ENCODE assay signal across 25 mouse cellular contexts in the genomic region with DNA sequence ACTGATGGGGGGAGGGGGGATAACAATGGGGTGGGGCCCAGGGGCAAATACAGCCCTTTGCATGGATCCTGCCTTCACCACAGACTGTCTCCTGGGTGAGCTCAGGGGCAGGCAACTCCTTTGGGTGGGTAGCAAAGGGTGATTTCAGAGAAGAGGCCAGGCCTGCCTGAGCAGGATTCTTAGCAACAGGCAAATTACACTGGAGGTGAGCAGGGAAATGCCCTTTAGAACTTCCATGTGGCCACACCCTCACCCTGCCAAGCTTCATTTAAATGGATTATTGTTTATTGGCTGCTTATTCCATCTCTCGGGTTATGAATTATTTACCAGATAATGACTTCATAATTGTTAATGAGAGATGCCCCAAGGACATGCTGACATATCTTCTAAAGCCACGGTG.
DNase-seq lines count a peak whose midpoint lies in the region; ATAC-seq and TF ChIP-seq lines count a peak whose summit lies in the region.
"Had no signal": no experiment of that assay in that cellular context is flagged by ENCODE, and none has a peak within 500 bp of the region (broad histone marks: within the 10 kb centered on the region; RNA-seq: fewer than 3 reads in every experiment).

No protein-coding gene starts in this region.

- no peaks in the 10 kb centered on the region; the same call in 1 of the 2 replicates for H3K27me3 ChIP-seq in embryonic facial prominence, embryonic 13.5 days
- H3K27me3 ChIP-seq in embryonic facial prominence, embryonic 10.5 days (replicated peaks; ENCODE audit: low read depth, poor library complexity, severe bottlenecking), result no peaks in the 10 kb centered on the region
- H3K27me3 ChIP-seq in midbrain, embryonic 15.5 days (replicated peaks), result no peaks in the 10 kb centered on the region
- H3K27me3 ChIP-seq in midbrain, embryonic 16.5 days (ENCODE audit: control insufficient read depth, insufficient read depth, low read depth, low read length), result no peaks in the 10 kb centered on the region
- no peaks in the 10 kb centered on the region for H3K27me3 ChIP-seq in small intestine, adult 2 months (ENCODE audit: control insufficient read depth, insufficient read depth, low read length)
- H3K27me3 ChIP-seq: embryonic facial prominence, embryonic 12.5 days; forebrain, embryonic 12.5 days; forebrain, embryonic 15.5 days had no signal

- no peak overlapping the region for H3K4me2 ChIP-seq in embryonic facial prominence, embryonic 13.5 days
- no peak overlapping the region for H3K4me2 ChIP-seq in midbrain, embryonic 15.5 days
- no peak overlapping the region for H3K4me2 ChIP-seq in midbrain, embryonic 16.5 days (ENCODE audit: low read length)
- H3K4me2 ChIP-seq: embryonic facial prominence, embryonic 12.5 days; forebrain, embryonic 12.5 days; forebrain, embryonic 15.5 days; heart, embryonic 13.5 days; hindbrain, embryonic 14.5 days had no signal

- WGBS in embryonic facial prominence, embryonic 13.5 days, result 60% methylated on average over 2 of the region's 2 CpGs
- 80% methylated on average over 2 of the region's 2 CpGs for WGBS in embryonic facial prominence, embryonic 10.5 days
- 55% methylated on average over 2 of the region's 2 CpGs for WGBS in midbrain, embryonic 15.5 days
- 62% methylated on average over 2 of the region's 2 CpGs for WGBS in midbrain, embryonic 16.5 days
- WGBS in small intestine, adult 2 months, result 23% methylated on average over 2 of the region's 2 CpGs

- H3K4me1 ChIP-seq in embryonic facial prominence, embryonic 13.5 days, result peaks cover 27% of the 10 kb centered on the region
- H3K4me1 ChIP-seq in embryonic facial prominence, embryonic 10.5 days, result peaks cover 30% of the 10 kb centered on the region
- H3K4me1 ChIP-seq in midbrain, embryonic 15.5 days, result peaks cover 14% of the 10 kb centered on the region
- H3K4me1 ChIP-seq in midbrain, embryonic 16.5 days (ENCODE audit: control insufficient read depth, insufficient read depth, low read length), result peaks cover 4% of the 10 kb centered on the region; the same call in 1 of the 2 replicates
- peaks cover 22% of the 10 kb centered on the region for H3K4me1 ChIP-seq in small intestine, adult 2 months (ENCODE audit: control insufficient read depth, insufficient read depth, insufficient read length, low read length)
- H3K4me1 ChIP-seq: heart, embryonic 10.5 days had no signal

- TF ChIP-seq POLR2A in small intestine, adult 2 months (IDR thresholded peaks at IDR 0.05; ENCODE audit: low read depth, low read length), result no peak

- DNase-seq in embryonic facial prominence, embryonic 10.5 days (ENCODE audit: low spot score), result no peak
- no peak for DNase-seq in ovary, postnatal 10 days (ENCODE audit: low spot score)
- DNase-seq: adrenal gland, adult 8-10 months; adrenal gland, postnatal 25 days; cerebellum, adult 11-12 months; cerebellum, adult 8-10 months; cerebellum, postnatal 10 days; cerebellum, postnatal 36 days; gastrocnemius, postnatal 25 days; heart, adult 18-20 months; heart, postnatal 14 days; heart, postnatal 4 days had no signal

- TF ChIP-seq CTCF in small intestine, adult 2 months (IDR thresholded peaks at IDR 0.05; ENCODE audit: extremely low read depth, insufficient read length, insufficient replicate concordance, low read depth, low read length), result no peak

- H3K4me3 ChIP-seq in embryonic facial prominence, embryonic 13.5 days, result no peak overlapping the region
- no peak overlapping the region for H3K4me3 ChIP-seq in embryonic facial prominence, embryonic 10.5 days
- H3K4me3 ChIP-seq in midbrain, embryonic 15.5 days, result no peak overlapping the region
- H3K4me3 ChIP-seq in midbrain, embryonic 16.5 days (ENCODE audit: low read depth, low read length), result no peak overlapping the region
- no peak overlapping the region for H3K4me3 ChIP-seq in small intestine, adult 2 months (ENCODE audit: low read depth, low read length)
- H3K4me3 ChIP-seq: embryonic facial prominence, embryonic 12.5 days; erythroblast, embryonic 14.5 days; forebrain, embryonic 12.5 days; forebrain, embryonic 15.5 days; heart, embryonic 10.5 days; heart, embryonic 13.5 days had no signal

- H3K36me3 ChIP-seq in embryonic facial prominence, embryonic 13.5 days, result 0 out of 2 replicates have a peak, but pooled peaks cover 3% of the 10 kb centered on the region
- no peaks in the 10 kb centered on the region for H3K36me3 ChIP-seq in embryonic facial prominence, embryonic 10.5 days (replicated peaks)
- H3K36me3 ChIP-seq in midbrain, embryonic 15.5 days (replicated peaks), result no peaks in the 10 kb centered on the region
- H3K36me3 ChIP-seq in midbrain, embryonic 16.5 days (ENCODE audit: control insufficient read depth, insufficient read depth, low read length), result no peaks in the 10 kb centered on the region
- H3K36me3 ChIP-seq in small intestine, adult 2 months (ENCODE audit: control insufficient read depth, insufficient read depth, low read length), result no peaks in the 10 kb centered on the region
- H3K36me3 ChIP-seq: embryonic facial prominence, embryonic 12.5 days; forebrain, embryonic 12.5 days; forebrain, embryonic 15.5 days; heart, embryonic 10.5 days; heart, embryonic 13.5 days had no signal

- no peak overlapping the region for H3K9ac ChIP-seq in embryonic facial prominence, embryonic 13.5 days
- H3K9ac ChIP-seq in midbrain, embryonic 15.5 days, result no peak overlapping the region
- no peak overlapping the region for H3K9ac ChIP-seq in midbrain, embryonic 16.5 days (ENCODE audit: low read depth, low read length)
- H3K9ac ChIP-seq: embryonic facial prominence, embryonic 12.5 days; forebrain, embryonic 12.5 days; forebrain, embryonic 15.5 days; heart, embryonic 13.5 days; hindbrain, embryonic 14.5 days had no signal

- H3K27ac ChIP-seq in embryonic facial prominence, embryonic 13.5 days, result no peak overlapping the region
- no peak overlapping the region for H3K27ac ChIP-seq in embryonic facial prominence, embryonic 10.5 days (replicated peaks)
- no peak overlapping the region for H3K27ac ChIP-seq in midbrain, embryonic 15.5 days
- H3K27ac ChIP-seq in midbrain, embryonic 16.5 days (ENCODE audit: low read length), result no peak overlapping the region
- H3K27ac ChIP-seq in small intestine, adult 2 months (ENCODE audit: insufficient read depth, low read depth, low read length), result peak overlapping the region; percentile 71; the same call in 1 of the 2 replicates
- H3K27ac ChIP-seq: embryonic facial prominence, embryonic 12.5 days; forebrain, embryonic 12.5 days; forebrain, embryonic 15.5 days; heart, embryonic 10.5 days; heart, embryonic 13.5 days; hindbrain, embryonic 14.5 days; hindbrain, postnatal 0 days had no signal

- no peaks in the 10 kb centered on the region for H3K9me3 ChIP-seq in embryonic facial prominence, embryonic 13.5 days
- no peaks in the 10 kb centered on the region for H3K9me3 ChIP-seq in embryonic facial prominence, embryonic 10.5 days
- no peaks in the 10 kb centered on the region for H3K9me3 ChIP-seq in midbrain, embryonic 15.5 days
- no peaks in the 10 kb centered on the region for H3K9me3 ChIP-seq in midbrain, embryonic 16.5 days (replicated peaks; ENCODE audit: control insufficient read depth, low read length, poor library complexity, severe bottlenecking)
- H3K9me3 ChIP-seq: embryonic facial prominence, embryonic 12.5 days; forebrain, embryonic 12.5 days; forebrain, embryonic 15.5 days; heart, embryonic 10.5 days; heart, embryonic 13.5 days had no signal

- ATAC-seq in embryonic facial prominence, embryonic 13.5 days (ENCODE audit: insufficient number of reproducible peaks, insufficient read depth, low FRiP score, low TSS enrichment, low read depth), result peak; percentile 46; the same call in 1 of the 2 replicates
- 0 out of 2 replicates have a peak, but pooled peaks have one; percentile 4 for ATAC-seq in midbrain, embryonic 15.5 days (replicated peaks)
- no peak for ATAC-seq in midbrain, embryonic 16.5 days
- ATAC-seq: activated CD4-positive, CD25-positive, alpha-beta regulatory T cell, adult 4 months; forebrain, embryonic 15.5 days; hindbrain, postnatal 0 days had no signal
